Mouse (Mus musculus): Measurements from ENCODE around the gene Slc9a9. TPM values are rescaled to one million over a fixed set of nuclear protein-coding genes. Genes with fewer than 3 reads are reported as not detected.

Slc9a9 gene
- total and polyA plus RNA-seq, 3 experiments, result 0.46 to 0.71 TPM; not detected in 1

DNA sequence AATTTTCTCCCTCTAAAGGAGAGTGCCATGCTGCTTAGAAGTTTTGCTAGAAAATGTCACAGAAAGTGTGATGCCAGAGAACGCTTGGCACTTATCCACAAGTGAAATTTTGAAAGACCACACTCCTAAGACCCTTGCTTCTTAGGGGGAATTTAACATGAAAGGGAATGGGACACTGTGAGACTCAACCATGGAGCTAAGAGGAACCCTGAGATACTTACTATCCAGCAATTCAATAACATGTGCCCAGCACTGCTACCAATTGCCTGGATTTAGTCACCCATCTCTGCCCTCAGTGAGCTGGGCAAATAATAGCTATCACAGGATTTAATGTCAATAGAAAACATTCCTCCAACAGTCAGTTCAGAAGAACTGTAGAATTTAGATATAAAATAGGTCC, 198.8 kb downstream of the Slc9a9 start:
- no peak overlapping the region for H3K27ac ChIP-seq (ENCODE audit: control insufficient read depth, low read depth, low read length)
- no peaks in the 10 kb centered on the region for H3K4me1 ChIP-seq (ENCODE audit: control insufficient read depth in 1 of 2, insufficient read depth in 2 of 2, low read length in 2 of 2)
- no peak overlapping the region for H3K4me3 ChIP-seq (ENCODE audit: control insufficient read depth in 1 of 2, insufficient read depth in 1 of 2, low read depth in 2 of 2, low read length in 2 of 2)
- TF ChIP-seq GATA1 (IDR thresholded peaks at IDR 0.05; ENCODE audit: low read depth, low read length) (no peak), KAT2A (conservative IDR thresholded peaks at IDR 0.05; ENCODE audit: low read depth, low read length) (no peak), POLR2AphosphoS2 (IDR thresholded peaks at IDR 0.05; ENCODE audit: low read length) (no peak), POLR2A (IDR thresholded peaks at IDR 0.05; ENCODE audit: control insufficient read depth in 1 of 2, insufficient read depth in 1 of 2, low read depth in 1 of 2, low read length in 2 of 2, poor library complexity in 1 of 2) (no peak), RAD21 (IDR thresholded peaks at IDR 0.05; ENCODE audit: low read depth, low read length) (no peak), MAFK (IDR thresholded peaks at IDR 0.05; ENCODE audit: borderline replicate concordance, low read depth, low read length) (no peak), ETS1 (IDR thresholded peaks at IDR 0.05; ENCODE audit: low read depth, low read length) (no peak), TBP (IDR thresholded peaks at IDR 0.05; ENCODE audit: low read depth, low read length) (no peak), RCOR1 (IDR thresholded peaks at IDR 0.05; ENCODE audit: low read depth, low read length) (no peak)
- no peaks in the 10 kb centered on the region for H3K27me3 ChIP-seq (ENCODE audit: control insufficient read depth in 1 of 2, insufficient read depth in 2 of 2, low read length in 2 of 2)
- no peak overlapping the region for H3K9ac ChIP-seq (ENCODE audit: control insufficient read depth, low read depth, low read length, poor library complexity, severe bottlenecking)
- H3K79me2 ChIP-seq (ENCODE audit: control insufficient read depth, insufficient read depth, low read length, poor library complexity), result no peaks in the 10 kb centered on the region
- no peaks in the 10 kb centered on the region for H3K36me3 ChIP-seq (ENCODE audit: control insufficient read depth in 1 of 2, insufficient read depth in 2 of 2, low read length in 2 of 2)
- H3K9me3 ChIP-seq (replicated peaks; ENCODE audit: insufficient read depth, low read length), result no peaks in the 10 kb centered on the region
- no peak for DNase-seq (ENCODE audit: low read depth, low spot score)

DNA sequence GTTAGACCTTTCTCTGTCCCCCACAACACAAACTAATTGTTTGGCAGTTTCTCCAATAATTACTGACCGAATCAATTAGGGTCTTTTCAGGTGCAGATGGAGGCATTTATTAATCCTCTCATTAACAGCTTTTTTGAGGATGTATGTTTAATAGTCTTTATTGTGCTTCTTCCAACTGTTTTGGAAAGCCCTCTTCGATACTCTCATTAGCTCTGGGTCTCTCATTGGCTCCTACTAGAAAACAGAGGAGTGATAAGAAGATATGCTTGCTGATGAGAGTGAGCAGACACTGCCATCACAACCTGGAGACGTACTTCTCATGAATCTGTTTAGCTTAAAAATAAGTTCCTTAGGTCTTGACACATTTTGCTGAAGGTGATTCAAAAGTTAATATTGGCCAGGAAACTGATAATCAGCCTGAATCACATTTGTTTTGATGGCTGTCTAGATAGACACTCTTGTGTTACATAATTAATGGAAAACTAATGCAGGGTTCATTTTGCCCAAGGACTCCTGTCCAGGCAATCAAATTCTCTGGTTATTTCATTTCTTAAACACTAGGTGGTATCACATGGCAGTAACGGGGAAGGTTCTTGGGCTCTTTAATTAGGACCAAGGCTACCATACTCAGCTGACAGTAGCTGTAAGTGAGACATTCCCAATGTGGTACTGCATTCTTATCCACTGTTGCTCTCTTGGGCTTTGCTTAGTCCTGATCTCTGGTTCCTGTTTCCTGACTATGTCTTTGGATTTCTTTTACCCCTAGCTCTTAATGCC, 199.5 kb downstream of the Slc9a9 start:
- Histone ChIP-seq H3K27me3 (ENCODE audit: control insufficient read depth in 1 of 2, insufficient read depth in 2 of 2, low read length in 2 of 2) (no peaks in the 10 kb centered on the region), H3K9ac (ENCODE audit: control insufficient read depth, low read depth, low read length, poor library complexity, severe bottlenecking) (no peak overlapping the region)

DNA sequence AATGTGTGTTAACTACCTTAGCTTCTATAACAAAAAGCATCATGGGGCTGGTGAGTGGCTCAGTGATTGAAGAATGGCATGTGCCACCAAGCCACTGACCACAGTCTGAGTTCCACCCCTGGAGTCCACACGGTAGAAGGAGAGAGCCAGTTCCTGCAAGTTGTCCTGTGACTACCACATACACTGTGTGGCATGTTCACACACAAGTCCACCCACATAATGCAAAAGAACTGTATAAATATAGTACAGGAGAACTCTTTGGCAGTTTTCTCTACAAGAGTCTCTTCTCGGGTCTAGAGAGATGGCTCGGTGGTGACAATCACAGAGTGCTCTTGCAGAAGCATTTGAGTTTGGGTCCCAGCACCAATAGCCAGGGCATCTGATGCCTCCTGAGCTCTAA, 212.8 kb downstream of the Slc9a9 start:
- H3K9ac ChIP-seq (ENCODE audit: control insufficient read depth, low read depth, low read length, poor library complexity, severe bottlenecking), result no peak overlapping the region
- no peak for DNase-seq (ENCODE audit: low read depth, low spot score)
- H3K27ac ChIP-seq (ENCODE audit: control insufficient read depth, low read depth, low read length), result no peak overlapping the region
- TF ChIP-seq ETS1 (IDR thresholded peaks at IDR 0.05; ENCODE audit: low read depth, low read length), result no peak
- no peak for TF ChIP-seq POLR2AphosphoS5 (IDR thresholded peaks at IDR 0.05; ENCODE audit: borderline replicate concordance, low read depth, low read length)
- TF ChIP-seq NRF1 (IDR thresholded peaks at IDR 0.05; ENCODE audit: insufficient read depth, low read depth, low read length, poor library complexity, severe bottlenecking), result no peak
- no peak for TF ChIP-seq MXI1 (IDR thresholded peaks at IDR 0.05; ENCODE audit: low read depth, low read length)
- no peaks in the 10 kb centered on the region for H3K4me1 ChIP-seq (ENCODE audit: control insufficient read depth in 1 of 2, insufficient read depth in 2 of 2, low read length in 2 of 2)
- H3K9me3 ChIP-seq (replicated peaks; ENCODE audit: insufficient read depth, low read length), result no peaks in the 10 kb centered on the region
- no peaks in the 10 kb centered on the region for H3K27me3 ChIP-seq (ENCODE audit: control insufficient read depth in 1 of 2, insufficient read depth in 2 of 2, low read length in 2 of 2)
- no peaks in the 10 kb centered on the region for H3K36me3 ChIP-seq (ENCODE audit: control insufficient read depth in 1 of 2, insufficient read depth in 2 of 2, low read length in 2 of 2)
- no peak overlapping the region for H3K4me3 ChIP-seq (ENCODE audit: control insufficient read depth in 1 of 2, insufficient read depth in 1 of 2, low read depth in 2 of 2, low read length in 2 of 2)
- no peaks in the 10 kb centered on the region for H3K79me2 ChIP-seq (ENCODE audit: control insufficient read depth, insufficient read depth, low read length, poor library complexity)

More for the DNA sequence above, 199.5 kb downstream of the Slc9a9 start:
- no peaks in the 10 kb centered on the region for H3K36me3 ChIP-seq (ENCODE audit: control insufficient read depth in 1 of 2, insufficient read depth in 2 of 2, low read length in 2 of 2)
- no peak overlapping the region for H3K27ac ChIP-seq (ENCODE audit: control insufficient read depth, low read depth, low read length)
- no peaks in the 10 kb centered on the region for H3K79me2 ChIP-seq (ENCODE audit: control insufficient read depth, insufficient read depth, low read length, poor library complexity)
- no peak for DNase-seq (ENCODE audit: low read depth, low spot score)
- H3K4me3 ChIP-seq (ENCODE audit: control insufficient read depth in 1 of 2, insufficient read depth in 1 of 2, low read depth in 2 of 2, low read length in 2 of 2), result no peak overlapping the region
- no peaks in the 10 kb centered on the region for H3K4me1 ChIP-seq (ENCODE audit: control insufficient read depth in 1 of 2, insufficient read depth in 2 of 2, low read length in 2 of 2)
- TF ChIP-seq EP300 (IDR thresholded peaks at IDR 0.05; ENCODE audit: low read depth in 1 of 2, low read length in 2 of 2) (no peak), JUND (IDR thresholded peaks at IDR 0.05; ENCODE audit: low read depth, low read length) (no peak), SIN3A (IDR thresholded peaks at IDR 0.05; ENCODE audit: low read length) (no peak), ZKSCAN1 (IDR thresholded peaks at IDR 0.05; ENCODE audit: low read depth, low read length) (no peak), GABPA (IDR thresholded peaks at IDR 0.05; ENCODE audit: low read depth, low read length) (no peak), MYB (IDR thresholded peaks at IDR 0.05; ENCODE audit: low read depth, low read length) (no peak), CHD1 (IDR thresholded peaks at IDR 0.05; ENCODE audit: low read depth, low read length) (no peak), GATA1 (IDR thresholded peaks at IDR 0.05; ENCODE audit: low read depth, low read length) (no peak), CTCF (IDR thresholded peaks at IDR 0.05 in 2 of 3, conservative IDR thresholded peaks at IDR 0.05 in 1 of 3; ENCODE audit: control insufficient read depth in 1 of 3, insufficient read depth in 1 of 3, low read depth in 2 of 3, low read length in 3 of 3, poor library complexity in 1 of 3, severe bottlenecking in 1 of 3) (no peak)
- no peaks in the 10 kb centered on the region for H3K9me3 ChIP-seq (replicated peaks; ENCODE audit: insufficient read depth, low read length)

Measured in MEL (cell line).